Mouse (Mus musculus) lung, embryonic 14.5 days (tissue): ENCODE results near the gene Rpap3. TPM values are rescaled to one million over a fixed set of nuclear protein-coding genes. Genes with fewer than 3 reads are reported as not detected.

Experiments
- ATAC-seq: fragments of 200-750 bp; cut with Nextera tagmentation; 2 replicates; pipeline ENCODE4 v1.8.0; 2017; ENCODE audit warnings: mild to moderate bottlenecking, moderate TSS enrichment, moderate library complexity; ENCODE audit not compliant: insufficient read depth
- DNase-seq: peaks from one replicate; pipeline ENCODE4 v3.0.0-alpha.2; 2015
- H3K27ac ChIP-seq: fragments of 300-500 bp; sonication (generic); 2 replicates; pipeline ENCODE4 v1.5.1; 2014; ENCODE audit warnings: low read depth, mild to moderate bottlenecking, moderate library complexity
- H3K27me3 ChIP-seq: fragments of 300-500 bp; sonication (generic); 2 replicates; pipeline ENCODE4 v1.6.1; 2014; ENCODE audit warnings: low read length, control low read depth; ENCODE audit not compliant: insufficient read depth
- H3K36me3 ChIP-seq: fragments of 300-500 bp; sonication (generic); 2 replicates; pipeline ENCODE4 v1.6.1; 2014; ENCODE audit warnings: control low read depth; ENCODE audit not compliant: insufficient read depth
- H3K4me1 ChIP-seq: fragments of 300-500 bp; sonication (generic); 2 replicates; pipeline ENCODE4 v1.6.1; 2014; ENCODE audit warnings: antibody characterized with exemption, control low read depth; ENCODE audit not compliant: insufficient read depth
- H3K4me2 ChIP-seq: fragments of 300-500 bp; sonication (generic); 2 replicates; pipeline ENCODE4 v1.6.1; 2014; ENCODE audit warnings: mild to moderate bottlenecking
- H3K4me3 ChIP-seq: fragments of 300-500 bp; sonication (generic); 2 replicates; pipeline ENCODE4 v1.5.1; 2014; ENCODE audit warnings: low read depth, low read length
- H3K9ac ChIP-seq: fragments of 300-500 bp; sonication (generic); 2 replicates; pipeline ENCODE4 v1.6.1; 2014
- H3K9me3 ChIP-seq: fragments of 300-500 bp; sonication (generic); 2 replicates; pipeline ENCODE4 v1.6.1; 2016; ENCODE audit warnings: low read depth, low read length, control low read depth
- CTCF ChIP-seq: IDR thresholded peaks from 2 replicates; pipeline ENCODE4 v1.5.1; 2016; ENCODE audit warnings: antibody characterized with exemption, low read depth
- WGBS: fragments of 180-500 bp; shearing (Covaris S2); extraction: QIAGEN DNeasy Blood & Tissue Kit; methylation state at CpG from one replicate; pipeline ENCODE4 v1.1.7; 2014; 5-methylcytosine and 5-hydroxymethylcytosine counted together
- polyA plus RNA-seq: library from polyadenylated mRNA; unstranded; fragments of >200 nt; fragmentation: Nextera tagmentation; extraction: Ambion mirVana; gene quantifications from 2 replicates; pipeline ENCODE4 v1.2.1, GENCODE M21; 2014

Gene Rpap3
- polyA plus RNA-seq, 1 experiment from 2014 or later = 40.7 TPM

- Histone ChIP-seq H3K27ac (no peak overlapping the region), H3K9me3 (no peaks in the 10 kb centered on the region), H3K36me3 (no peaks in the 10 kb centered on the region), H3K4me2 (no peak overlapping the region), H3K4me3 (no peak overlapping the region), H3K9ac (no peak overlapping the region), H3K27me3 (no peaks in the 10 kb centered on the region), H3K4me1 (no peaks in the 10 kb centered on the region)
- DNase-seq = no peak
- WGBS = 85% methylated on average over 7 of the region's 7 CpGs
- TF ChIP-seq CTCF = no peak
- ATAC-seq = no peak
Measured at GRCm38 (mm10) chr15:97738923-97739322, 33.3 kb upstream of the Rpap3 start.

- Histone ChIP-seq H3K9me3 (no peaks in the 10 kb centered on the region), H3K27ac (no peak overlapping the region), H3K4me3 (no peak overlapping the region), H3K4me2 (no peak overlapping the region), H3K36me3 (no peaks in the 10 kb centered on the region), H3K9ac (no peak overlapping the region), H3K27me3 (no peaks in the 10 kb centered on the region), H3K4me1 (no peaks in the 10 kb centered on the region)
- DNase-seq (no peak), ATAC-seq (no peak)
- no peak for TF ChIP-seq CTCF
- WGBS = 90% methylated on average over 11 of the region's 11 CpGs
Measured at GRCm38 (mm10) chr15:97731988-97732387, 26.4 kb upstream of the Rpap3 start.

- no peak within 1 kb of the TSS for H3K4me3 ChIP-seq
- no peaks in the 10 kb centered on the region for H3K9me3 ChIP-seq
- no peak for ATAC-seq
- TF ChIP-seq CTCF = no peak
- H3K4me1 ChIP-seq = no peaks in the 10 kb centered on the region
- DNase-seq = no peak
- H3K27me3 ChIP-seq = no peaks in the 10 kb centered on the region
- no peak within 1 kb of the TSS for H3K27ac ChIP-seq
- H3K9ac ChIP-seq = no peak within 1 kb of the TSS
- 89% methylated on average over 8 of the region's 8 CpGs for WGBS
- H3K4me2 ChIP-seq = no peak within 1 kb of the TSS
- no peaks in the 10 kb centered on the region for H3K36me3 ChIP-seq
Measured at GRCm38 (mm10) chr15:97731111-97731510, 25.5 kb upstream of the Rpap3 start, which contains the start of gene Endou. Endou (minus strand) TSS chr15:97731339.

- DNase-seq = no peak
- WGBS = 46% methylated on average over 6 of the region's 6 CpGs
- Histone ChIP-seq H3K4me1 (no peaks in the 10 kb centered on the region), H3K4me3 (no peak overlapping the region), H3K9ac (no peak overlapping the region), H3K27me3 (no peaks in the 10 kb centered on the region), H3K9me3 (no peaks in the 10 kb centered on the region), H3K4me2 (no peak overlapping the region), H3K36me3 (no peaks in the 10 kb centered on the region), H3K27ac (no peak overlapping the region)
- ATAC-seq = no peak
- no peak for TF ChIP-seq CTCF
Measured at GRCm38 (mm10) chr15:97730365-97730764, 24.7 kb upstream of the Rpap3 start.

- no peak overlapping the region for H3K4me2 ChIP-seq
- DNase-seq (no peak), ATAC-seq (no peak)
- no peak for TF ChIP-seq CTCF
- H3K9ac ChIP-seq = no peak overlapping the region
- H3K4me3 ChIP-seq = no peak overlapping the region
- no peaks in the 10 kb centered on the region for H3K4me1 ChIP-seq
- H3K9me3 ChIP-seq = no peaks in the 10 kb centered on the region
- no peak overlapping the region for H3K27ac ChIP-seq
- 56% methylated on average over 7 of the region's 7 CpGs for WGBS
- H3K27me3 ChIP-seq = no peaks in the 10 kb centered on the region
- H3K36me3 ChIP-seq = no peaks in the 10 kb centered on the region
Measured at GRCm38 (mm10) chr15:97728804-97729203, 23.2 kb upstream of the Rpap3 start.

- no peaks in the 10 kb centered on the region for H3K36me3 ChIP-seq
- no peaks in the 10 kb centered on the region for H3K4me1 ChIP-seq
- H3K4me3 ChIP-seq = no peak overlapping the region
- DNase-seq (no peak), ATAC-seq (no peak)
- no peak for TF ChIP-seq CTCF
- no peak overlapping the region for H3K9ac ChIP-seq
- 73% methylated on average over 11 of the region's 11 CpGs for WGBS
- H3K27me3 ChIP-seq = no peaks in the 10 kb centered on the region
- H3K4me2 ChIP-seq = no peak overlapping the region
- H3K27ac ChIP-seq = no peak overlapping the region
- H3K9me3 ChIP-seq = no peaks in the 10 kb centered on the region
Measured at GRCm38 (mm10) chr15:97728394-97728793, 22.8 kb upstream of the Rpap3 start.

- Histone ChIP-seq H3K4me2 (no peak overlapping the region), H3K9ac (no peak overlapping the region), H3K4me1 (no peaks in the 10 kb centered on the region), H3K36me3 (no peaks in the 10 kb centered on the region), H3K4me3 (no peak overlapping the region), H3K9me3 (no peaks in the 10 kb centered on the region), H3K27me3 (no peaks in the 10 kb centered on the region), H3K27ac (no peak overlapping the region)
- ATAC-seq (peak; percentile 14; the same call in 1 of the 2 replicates), DNase-seq (no peak)
- no peak for TF ChIP-seq CTCF
- WGBS = 68% methylated on average over 5 of the region's 5 CpGs
Measured at GRCm38 (mm10) chr15:97727520-97727919, 21.9 kb upstream of the Rpap3 start.

- H3K4me2 ChIP-seq = no peak overlapping the region
- ATAC-seq = peak; percentile 8; the same call in 1 of the 2 replicates
- no peak for TF ChIP-seq CTCF
Measured at GRCm38 (mm10) chr15:97727048-97727447, 21.4 kb upstream of the Rpap3 start.

More at GRCm38 (mm10) chr15:97727048-97727447, 21.4 kb upstream of the Rpap3 start:
- no peak overlapping the region for H3K27ac ChIP-seq
- H3K9me3 ChIP-seq = no peaks in the 10 kb centered on the region
- no peaks in the 10 kb centered on the region for H3K27me3 ChIP-seq
- no peaks in the 10 kb centered on the region for H3K36me3 ChIP-seq
- WGBS = 59% methylated on average over 8 of the region's 8 CpGs
- no peak overlapping the region for H3K4me3 ChIP-seq
- H3K9ac ChIP-seq = no peak overlapping the region
- DNase-seq = no peak
- no peaks in the 10 kb centered on the region for H3K4me1 ChIP-seq
